24 mouse cellular contexts compared by ENCODE assay signal in the genomic region with DNA sequence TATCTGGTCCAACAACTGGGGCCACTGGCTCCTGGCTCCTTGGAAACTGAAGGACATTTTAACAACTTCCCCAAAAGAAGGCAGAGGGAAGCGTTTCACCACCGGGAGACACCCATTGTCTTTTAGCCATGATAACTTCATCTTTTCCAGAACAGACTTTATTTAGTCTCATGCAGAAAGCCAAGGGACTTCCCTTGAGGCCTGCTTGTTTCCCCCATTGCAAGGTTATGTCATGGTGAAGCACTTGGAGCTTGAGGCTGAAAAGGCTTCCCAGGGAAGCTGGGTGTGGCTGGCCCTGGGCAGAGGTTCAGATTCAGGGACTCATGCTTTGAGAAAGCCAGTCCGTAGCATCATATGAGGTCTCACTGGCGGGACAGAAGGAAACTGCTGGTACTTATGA.
A peak's percentile ranks its signal among the peaks of the same experiment; 100 is the strongest.
DNase-seq lines count a peak whose midpoint lies in the region; ATAC-seq and TF ChIP-seq lines count a peak whose summit lies in the region.
"Had no signal": no experiment of that assay in that cellular context is flagged by ENCODE, and none has a peak within 500 bp of the region (broad histone marks: within the 10 kb centered on the region; RNA-seq: fewer than 3 reads in every experiment).

No protein-coding gene starts in this region.

- no peaks in the 10 kb centered on the region for H3K4me1 ChIP-seq in lung, postnatal 0 days (ENCODE audit: insufficient read depth, low read depth, low read length)
- no peaks in the 10 kb centered on the region for H3K4me1 ChIP-seq in brown adipose tissue, adult 24 weeks (ENCODE audit: control insufficient read depth, insufficient read depth, insufficient read length, low read length)
- H3K4me1 ChIP-seq in kidney, embryonic 14.5 days (ENCODE audit: control insufficient read depth, insufficient read depth, low read length), result no peaks in the 10 kb centered on the region
- H3K4me1 ChIP-seq in liver, embryonic 12.5 days, result no peaks in the 10 kb centered on the region
- H3K4me1 ChIP-seq: embryonic facial prominence, embryonic 15.5 days; forebrain, embryonic 10.5 days; heart, embryonic 13.5 days; limb, embryonic 13.5 days; midbrain, embryonic 12.5 days; neural tube, embryonic 15.5 days had no signal

- H3K9ac ChIP-seq in lung, postnatal 0 days (replicated peaks; ENCODE audit: low read depth), result no peak overlapping the region
- H3K9ac ChIP-seq in kidney, embryonic 14.5 days (ENCODE audit: low read depth, low read length), result no peak overlapping the region
- no peak overlapping the region for H3K9ac ChIP-seq in liver, embryonic 12.5 days
- H3K9ac ChIP-seq: embryonic facial prominence, embryonic 15.5 days; heart, embryonic 13.5 days; hindbrain, embryonic 14.5 days; limb, embryonic 13.5 days; midbrain, embryonic 12.5 days; neural tube, embryonic 15.5 days had no signal

- no peak overlapping the region for H3K4me3 ChIP-seq in lung, postnatal 0 days (ENCODE audit: low read depth, low read length)
- H3K4me3 ChIP-seq in brown adipose tissue, adult 24 weeks (ENCODE audit: insufficient read depth, low read depth, low read length), result no peak overlapping the region
- H3K4me3 ChIP-seq in macrophage (ENCODE audit: inconsistent target), result no peak overlapping the region
- H3K4me3 ChIP-seq in kidney, embryonic 14.5 days (ENCODE audit: low read length), result no peak overlapping the region
- H3K4me3 ChIP-seq in liver, embryonic 12.5 days, result no peak overlapping the region
- H3K4me3 ChIP-seq: embryonic facial prominence, embryonic 15.5 days; forebrain, embryonic 10.5 days; heart, embryonic 13.5 days; limb, embryonic 13.5 days; midbrain, embryonic 12.5 days; neural tube, embryonic 15.5 days had no signal

- no peaks in the 10 kb centered on the region for H3K79me2 ChIP-seq in macrophage (ENCODE audit: inconsistent target)

- no peaks in the 10 kb centered on the region for H3K27me3 ChIP-seq in lung, postnatal 0 days (replicated peaks; ENCODE audit: insufficient read depth, low read length)
- no peaks in the 10 kb centered on the region for H3K27me3 ChIP-seq in kidney, embryonic 14.5 days (ENCODE audit: control insufficient read depth, insufficient read depth, low read length)
- no peaks in the 10 kb centered on the region for H3K27me3 ChIP-seq in liver, embryonic 12.5 days (replicated peaks)
- H3K27me3 ChIP-seq: embryonic facial prominence, embryonic 15.5 days; heart, embryonic 13.5 days; limb, embryonic 13.5 days; midbrain, embryonic 12.5 days; neural tube, embryonic 15.5 days had no signal

- H3K9me3 ChIP-seq in lung, postnatal 0 days (ENCODE audit: low read length), result no peaks in the 10 kb centered on the region
- peaks cover 3% of the 10 kb centered on the region; the same call in 1 of the 2 replicates for H3K9me3 ChIP-seq in kidney, embryonic 14.5 days (ENCODE audit: control insufficient read depth, low read length)
- H3K9me3 ChIP-seq in liver, embryonic 12.5 days (replicated peaks), result 0 out of 2 replicates have a peak, but pooled peaks cover 4% of the 10 kb centered on the region
- H3K9me3 ChIP-seq: embryonic facial prominence, embryonic 15.5 days; forebrain, embryonic 10.5 days; neural tube, embryonic 15.5 days had no signal

- H3K27ac ChIP-seq in lung, postnatal 0 days (ENCODE audit: low read length), result no peak overlapping the region
- peak overlapping the region; percentile 42; the same call in 1 of the 2 replicates for H3K27ac ChIP-seq in brown adipose tissue, adult 24 weeks (replicated peaks; ENCODE audit: low read depth, low read length)
- H3K27ac ChIP-seq in macrophage, result peak overlapping the region; percentile 37
- no peak overlapping the region for H3K27ac ChIP-seq in kidney, embryonic 14.5 days (ENCODE audit: low read depth, low read length)
- H3K27ac ChIP-seq in liver, embryonic 12.5 days, result no peak overlapping the region
- H3K27ac ChIP-seq: embryonic facial prominence, embryonic 15.5 days; forebrain, embryonic 10.5 days; heart, embryonic 13.5 days; hindbrain, embryonic 14.5 days; limb, embryonic 13.5 days; midbrain, embryonic 12.5 days; neural tube, embryonic 15.5 days; stomach, postnatal 0 days had no signal

- no peak for TF ChIP-seq EP300 in lung, postnatal 0 days (IDR thresholded peaks at IDR 0.05)

- H3K4me2 ChIP-seq in lung, postnatal 0 days (replicated peaks; ENCODE audit: low read depth, low read length), result no peak overlapping the region
- H3K4me2 ChIP-seq in kidney, embryonic 14.5 days (replicated peaks; ENCODE audit: low read depth, low read length), result no peak overlapping the region
- H3K4me2 ChIP-seq in liver, embryonic 12.5 days, result no peak overlapping the region
- H3K4me2 ChIP-seq: embryonic facial prominence, embryonic 15.5 days; heart, embryonic 13.5 days; hindbrain, embryonic 14.5 days; limb, embryonic 13.5 days; midbrain, embryonic 12.5 days; neural tube, embryonic 15.5 days had no signal

- no peaks in the 10 kb centered on the region for H3K36me3 ChIP-seq in lung, postnatal 0 days (ENCODE audit: insufficient read depth, low read length)
- H3K36me3 ChIP-seq in macrophage (ENCODE audit: inconsistent target), result no peaks in the 10 kb centered on the region
- H3K36me3 ChIP-seq in kidney, embryonic 14.5 days (ENCODE audit: control insufficient read depth, insufficient read depth, low read length), result no peaks in the 10 kb centered on the region
- no peaks in the 10 kb centered on the region for H3K36me3 ChIP-seq in liver, embryonic 12.5 days
- H3K36me3 ChIP-seq: embryonic facial prominence, embryonic 15.5 days; forebrain, embryonic 10.5 days; heart, embryonic 13.5 days; limb, embryonic 13.5 days; midbrain, embryonic 12.5 days; neural tube, embryonic 15.5 days had no signal

- peak; percentile 13 to 24 for DNase-seq in lung, adult 18-20 months
- DNase-seq in lung, postnatal 0 days (ENCODE audit: low spot score), result no peak
- no peak for DNase-seq in cerebellum, postnatal 36 days
- DNase-seq: adrenal gland, postnatal 10 days; cerebellum, adult 9-10 months; embryo, embryonic 11 days; kidney, adult 11 months; kidney, postnatal 14 days; lung, postnatal 4 days; right cerebral cortex, postnatal 25 days; thymus, postnatal 25 days had no signal

- TF ChIP-seq CTCF in lung, postnatal 0 days (IDR thresholded peaks at IDR 0.05), result no peak

- no peak for ATAC-seq in lung, postnatal 0 days
- ATAC-seq in granulocyte monocyte progenitor cell, adult 5-6 weeks (replicated peaks; ENCODE audit: poor library complexity, severe bottlenecking), result peak; percentile 10
- ATAC-seq in kidney, embryonic 14.5 days (ENCODE audit: low FRiP score, low TSS enrichment), result no peak
- no peak for ATAC-seq in liver, embryonic 12.5 days

- WGBS in lung, postnatal 0 days, result 78% methylated on average over 4 of the region's 4 CpGs
- WGBS in macrophage (ENCODE audit: missing documents), result 48% methylated on average over 4 of the region's 4 CpGs
- 91% methylated on average over 4 of the region's 4 CpGs for WGBS in kidney, embryonic 14.5 days
- WGBS in liver, embryonic 12.5 days (ENCODE audit: insufficient replicate concordance), result 50% methylated on average over 4 of the region's 4 CpGs

Comparison
In these comparisons a context has a peak if more than half of its experiments do, and no peak if none do; other contexts are left out.
1. DNase-seq: peak in lung, adult 18-20 months (2 of 2); none in lung, postnatal 0 days (single experiment) and cerebellum, postnatal 36 days (0 of 2).
2. H3K27ac ChIP-seq: peak in brown adipose tissue, adult 24 weeks (single experiment) and macrophage (single experiment); none in lung, postnatal 0 days (single experiment), kidney, embryonic 14.5 days (single experiment) and liver, embryonic 12.5 days (single experiment).